Mouse (Mus musculus) brain, embryonic 14.5 days (tissue): ENCODE data around the gene Syne4.

Experiments
- CTCF ChIP-seq: fragments of 200-500 bp; IDR thresholded peaks from 2 replicates; pipeline ENCODE4 v1.5.1; 2012; ENCODE audit warnings: inconsistent platforms, mild to moderate bottlenecking, moderate library complexity, borderline replicate concordance; ENCODE audit not compliant: insufficient read depth, insufficient read length; ENCODE audit errors: extremely low read depth
- POLR2A ChIP-seq: fragments of 200-500 bp; IDR thresholded peaks from 2 replicates; pipeline ENCODE4 v1.6.1; 2012; ENCODE audit warnings: mild to moderate bottlenecking, inconsistent platforms, borderline replicate concordance; ENCODE audit not compliant: poor library complexity, insufficient read depth, insufficient read length, severe bottlenecking; ENCODE audit errors: extremely low read depth

GRCm38 (mm10) chr7:30280670-30281138 is 33.9 kb upstream of the Syne4 start:
- TF ChIP-seq CTCF (no peak), POLR2A (no peak)
